Mouse (Mus musculus) lung, adult 2 months (tissue): ENCODE data around the gene Tsr3.

ENCODE experiments used
- CTCF ChIP-seq: fragments of 200-500 bp; IDR thresholded peaks from 2 replicates; pipeline ENCODE4 v1.5.1; 2011; ENCODE audit warnings: mild to moderate bottlenecking, low read length, control low read depth; ENCODE audit not compliant: insufficient read depth
- POLR2A ChIP-seq: fragments of 200-500 bp; IDR thresholded peaks from 2 replicates; pipeline ENCODE4 v1.6.1; 2011; ENCODE audit warnings: low read depth, mild to moderate bottlenecking, control low read depth, low read length, borderline replicate concordance; ENCODE audit errors: extremely low read depth

DNA sequence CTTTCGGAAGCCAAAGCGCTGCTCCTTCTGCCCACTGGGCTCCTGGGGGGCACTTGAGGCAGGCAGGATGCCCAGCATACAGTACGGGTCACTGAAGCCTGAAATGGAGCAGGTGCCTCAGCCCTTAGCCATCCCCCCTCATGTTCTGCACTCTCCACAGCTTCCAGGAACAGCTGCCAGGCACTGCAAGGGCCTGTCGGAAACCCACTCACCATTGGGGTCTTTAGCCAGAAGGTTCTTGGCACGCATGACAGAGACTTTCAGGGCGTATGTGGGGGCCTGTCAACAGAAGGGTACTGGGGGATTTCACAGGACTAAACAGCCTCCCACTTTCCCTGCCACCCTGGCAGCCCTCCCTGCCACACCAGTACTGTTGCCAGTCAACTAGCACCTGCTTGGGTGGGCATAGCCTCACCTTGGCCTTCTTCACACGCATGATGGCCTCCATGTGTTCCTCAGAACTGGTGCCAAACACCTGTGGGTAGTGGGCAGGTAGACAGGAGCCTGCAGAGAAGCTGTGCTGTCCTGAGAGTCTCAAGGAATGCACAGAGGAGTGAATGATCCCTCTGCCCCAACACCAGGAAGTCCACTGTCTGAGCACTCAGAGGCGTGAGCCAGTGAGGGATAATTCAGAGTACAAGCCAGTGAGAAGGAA lies 10.3 kb downstream of the Tsr3 start:
- TF ChIP-seq CTCF (no peak), POLR2A (no peak)
